Mouse (Mus musculus) spleen, embryonic (tissue): ENCODE results near the gene Lgals9.

Experiments
- CTCF ChIA-PET: fragments of 350-600 bp; sonication (Branson Sonifier 250); formaldehyde crosslinking; loops from one replicate; lab custom pipeline; 2022; lab: Charles Lee

Lgals9 gene

DNA sequence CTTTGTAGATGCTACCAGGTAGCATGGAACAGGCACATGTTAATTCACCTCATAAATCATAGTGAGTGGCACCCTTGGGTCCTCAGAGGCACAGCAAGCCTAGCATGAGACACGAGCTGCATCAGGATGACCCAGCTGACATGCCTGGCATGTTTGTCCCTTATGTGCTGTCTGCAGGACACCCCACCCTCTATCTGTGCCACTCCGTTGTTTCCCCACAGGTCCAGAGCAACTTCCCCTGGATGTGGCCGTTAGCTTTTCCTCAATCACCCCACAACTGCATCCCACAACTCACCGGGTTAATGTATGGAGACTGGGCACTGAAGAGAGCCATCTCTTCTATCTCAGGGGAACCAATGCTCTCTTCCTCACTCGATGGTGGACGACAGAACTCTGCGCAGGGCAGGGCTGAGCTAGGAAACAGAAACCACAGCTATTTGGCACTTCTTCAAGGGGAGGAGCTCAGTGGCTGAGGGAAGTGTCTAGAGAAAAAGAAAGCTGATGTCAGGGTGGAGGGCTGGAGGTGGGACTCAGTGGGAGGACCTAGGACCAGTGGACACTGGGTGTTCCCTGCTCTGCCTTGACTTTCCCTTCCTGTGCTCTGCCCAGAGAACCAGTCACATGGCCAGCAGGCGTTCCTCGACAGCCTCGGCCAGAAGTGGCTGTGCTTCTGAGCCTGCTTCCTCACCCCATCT, at the start of gene Lgals9:
TSS of gene Lgals9 (minus strand) at position 464 of the 695 bp plus-strand sequence.
- CTCF ChIA-PET = no interaction called here

DNA sequence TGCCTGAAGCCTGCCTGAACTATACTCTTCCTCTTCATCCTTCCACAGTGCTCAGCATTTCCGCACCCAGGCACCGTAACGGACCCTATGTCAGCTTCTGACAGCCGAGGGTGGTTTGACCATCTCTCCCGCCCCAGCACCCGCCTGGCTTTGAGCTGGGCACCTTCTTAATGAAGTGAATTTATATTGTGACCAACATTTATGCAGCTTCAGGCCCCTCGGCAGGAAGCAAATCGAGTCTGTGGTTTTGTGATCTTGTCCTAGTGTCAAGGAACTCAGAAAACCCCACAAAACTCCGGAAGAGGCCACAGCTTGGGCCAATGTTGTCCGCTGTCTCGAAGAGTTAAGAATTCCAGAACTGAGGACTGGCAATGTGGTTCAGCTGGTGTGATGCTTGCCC, 48.9 kb upstream of the Lgals9 start:
- CTCF ChIA-PET = interaction anchor here (1.2 kb wide), 1 partner anchor 10 kb away, joined by 6 read pairs; no protein-coding TSS in a partner anchor

DNA sequence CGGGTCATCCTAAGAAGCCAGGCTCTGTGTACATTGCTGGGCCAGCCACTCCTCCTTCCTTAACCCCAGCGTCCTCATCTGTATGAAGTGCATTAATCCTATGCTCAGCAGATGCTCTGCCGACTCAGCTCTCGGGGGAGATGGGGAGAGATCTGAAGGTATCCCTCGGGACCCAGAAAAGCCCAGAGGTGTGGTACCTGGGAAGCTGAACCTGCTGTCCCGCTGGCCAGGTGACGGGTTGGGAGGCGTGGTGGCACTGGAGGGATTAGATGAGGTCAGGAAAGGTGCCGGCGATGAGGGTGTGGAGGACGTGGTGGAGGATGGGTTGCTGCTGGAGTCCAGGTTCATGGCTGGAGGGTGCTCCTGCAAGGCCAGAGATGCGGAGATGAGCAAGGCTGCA, 48.3 kb upstream of the Lgals9 start:
- CTCF ChIA-PET = no interaction called here

DNA sequence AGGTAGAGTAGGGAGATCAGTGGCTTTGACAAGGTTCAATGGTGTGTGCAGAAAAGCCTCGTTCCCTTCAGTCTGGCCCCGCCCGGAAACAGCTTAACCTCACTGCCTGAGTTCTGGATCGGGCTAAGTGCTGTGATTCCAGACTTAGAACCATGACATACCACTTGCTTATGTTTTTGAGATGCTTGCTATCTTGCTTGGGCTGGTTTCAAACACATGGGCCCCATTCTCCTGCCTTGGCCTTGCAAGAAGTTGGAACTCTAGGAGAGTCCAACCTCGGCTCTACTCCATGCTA, 46.7 kb upstream of the Lgals9 start:
- CTCF ChIA-PET = interaction anchor here (0.8 to 1.3 kb wide), 3 partner anchors 12 to 181 kb away, joined by 4 to 6 read pairs (median 4); no protein-coding TSS in a partner anchor

DNA sequence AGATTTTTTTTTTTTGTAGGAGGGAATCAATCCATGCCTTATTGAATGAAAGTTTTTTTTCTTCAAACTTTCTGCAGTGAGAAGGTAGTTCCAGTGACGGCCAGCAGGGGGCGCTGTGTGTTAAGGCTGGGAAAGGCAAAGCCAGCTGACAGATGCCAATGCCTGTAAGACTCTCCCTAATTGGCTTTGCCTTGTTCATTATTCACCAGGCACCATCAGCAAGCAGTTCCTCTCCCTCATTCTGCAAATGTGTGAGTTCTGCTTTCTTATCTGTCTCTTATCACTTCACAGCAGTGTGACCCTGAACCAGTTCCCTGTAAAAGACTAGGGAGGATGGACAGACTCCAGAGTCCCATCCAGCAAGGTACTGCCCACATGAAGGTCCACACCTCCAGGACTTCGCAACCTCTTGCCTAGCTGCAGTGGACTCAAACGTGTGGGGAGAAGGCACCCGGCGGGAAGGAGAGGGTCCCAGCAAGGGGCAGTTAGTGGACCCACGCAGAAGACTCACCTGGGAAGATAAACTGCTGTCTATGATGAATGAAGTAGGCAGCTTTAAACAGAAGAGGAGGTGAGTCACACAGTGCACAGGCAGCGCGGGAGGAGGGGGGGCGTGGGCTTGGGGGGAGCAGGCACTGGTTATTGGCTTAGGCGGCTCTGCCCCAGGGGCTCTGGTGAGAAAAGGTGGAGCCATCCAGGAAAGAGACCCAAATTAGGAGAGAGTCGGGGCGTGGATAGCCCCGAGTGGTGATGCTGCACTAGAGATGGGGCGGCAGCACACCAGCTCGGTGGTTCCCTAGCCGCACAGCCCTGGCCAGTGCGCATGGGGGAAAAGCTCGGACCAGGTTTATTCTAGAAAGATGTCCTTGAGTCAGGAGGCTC, 46.1 kb upstream of the Lgals9 start:
- CTCF ChIA-PET = interaction anchor here (0.7 to 1.3 kb wide), 7 partner anchors 11 to 183 kb away, joined by 3 to 6 read pairs (median 4); no protein-coding TSS in a partner anchor

DNA sequence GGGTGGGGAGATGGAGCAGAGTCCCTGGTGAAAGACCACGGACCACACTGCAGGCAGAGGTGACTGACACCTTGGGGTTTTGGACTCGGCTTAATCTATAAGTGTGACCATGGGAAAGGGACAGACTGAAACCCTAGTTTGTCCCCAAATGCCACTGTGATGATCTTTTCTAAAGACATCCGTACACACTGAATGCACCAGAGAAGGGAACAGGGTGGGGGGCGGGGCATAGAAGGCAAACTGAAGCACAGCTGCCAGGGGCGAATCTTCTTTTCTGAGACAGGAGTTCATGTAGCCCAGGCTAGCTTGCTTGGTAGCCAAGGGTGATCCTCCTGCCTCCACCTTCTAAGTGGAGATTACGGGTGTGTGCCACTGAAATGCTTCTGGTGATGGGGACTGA, 39.0 kb upstream of the Lgals9 start:
- CTCF ChIA-PET = interaction anchor here (0.6 to 1.5 kb wide), 3 partner anchors 10 to 601 kb away, joined by 3 to 6 read pairs (median 4); no protein-coding TSS in a partner anchor

DNA sequence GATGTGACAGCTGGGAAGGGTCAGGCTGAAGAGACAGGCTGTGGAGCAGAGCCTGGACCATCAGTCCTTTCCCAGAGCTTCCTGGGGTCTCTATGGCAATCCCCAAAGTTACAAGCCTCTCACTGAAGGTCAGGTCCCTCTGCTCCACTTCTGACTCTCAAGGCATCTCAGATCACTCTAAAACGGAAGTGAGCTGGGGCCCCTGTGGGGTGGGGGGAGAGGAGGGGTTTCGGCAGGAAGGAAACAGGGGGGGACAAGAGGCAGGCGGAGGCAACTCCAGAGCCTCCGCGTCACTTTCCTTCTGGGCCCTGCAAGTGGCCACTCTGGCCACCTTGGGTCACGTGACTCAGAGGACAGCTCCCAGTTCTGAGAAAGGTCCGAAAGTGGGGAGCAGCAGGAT, 38.6 kb upstream of the Lgals9 start:
- CTCF ChIA-PET = interaction anchor here (0.6 to 1.5 kb wide), 3 partner anchors 11 to 380 kb away, joined by 4 to 6 read pairs (median 4); no protein-coding TSS in a partner anchor

DNA sequence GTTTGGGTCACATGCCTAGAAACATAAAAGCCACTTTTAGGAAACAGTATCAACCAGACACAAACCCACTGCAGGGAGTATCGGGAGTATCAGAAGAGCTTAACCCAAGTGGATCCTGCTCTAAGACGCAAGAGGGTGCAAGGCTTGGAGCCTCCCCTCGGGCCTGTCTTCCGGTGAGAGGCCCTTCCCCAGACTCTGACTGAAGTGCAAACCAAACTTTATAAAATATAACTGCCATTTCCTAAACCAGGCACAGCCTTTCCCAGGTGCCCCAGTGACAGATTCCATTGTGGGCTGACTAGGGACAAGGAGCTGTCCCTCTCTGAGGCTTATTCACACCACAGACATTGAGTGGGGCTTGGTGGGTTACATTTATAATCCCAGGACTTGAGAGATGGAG, 38.1 kb upstream of the Lgals9 start:
- CTCF ChIA-PET = interaction anchor here (0.6 to 1.5 kb wide), 3 partner anchors 11 to 32 kb away, joined by 4 to 6 read pairs (median 4); no protein-coding TSS in a partner anchor

DNA sequence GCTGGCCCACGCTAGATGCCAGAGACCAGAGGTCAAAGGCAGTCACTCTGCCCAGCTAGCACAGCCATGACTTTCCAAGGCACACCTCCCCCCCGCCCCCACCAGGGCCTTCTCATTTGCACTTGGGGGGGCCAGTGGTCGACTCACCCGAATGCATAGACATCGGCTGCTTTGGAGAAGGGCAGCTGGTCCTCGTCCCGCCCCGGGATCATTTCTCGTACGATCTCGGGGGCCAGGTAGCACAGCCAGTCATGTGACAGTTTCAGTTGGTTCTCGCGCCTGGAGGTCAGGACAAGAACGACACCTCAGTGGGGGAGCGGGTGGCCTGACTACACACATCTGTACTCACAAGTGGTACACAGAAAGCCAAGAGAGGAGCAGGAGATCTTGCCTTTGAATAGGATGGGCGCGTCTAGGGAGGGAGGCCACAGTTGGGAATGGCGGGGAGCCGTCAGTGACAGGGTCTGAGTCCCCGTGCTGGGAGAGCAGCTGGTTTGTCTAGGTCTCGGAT, 35.8 kb upstream of the Lgals9 start:
- CTCF ChIA-PET = interaction anchor here (1.4 kb wide), 1 partner anchor 10 kb away, joined by 4 read pairs; no protein-coding TSS in a partner anchor

DNA sequence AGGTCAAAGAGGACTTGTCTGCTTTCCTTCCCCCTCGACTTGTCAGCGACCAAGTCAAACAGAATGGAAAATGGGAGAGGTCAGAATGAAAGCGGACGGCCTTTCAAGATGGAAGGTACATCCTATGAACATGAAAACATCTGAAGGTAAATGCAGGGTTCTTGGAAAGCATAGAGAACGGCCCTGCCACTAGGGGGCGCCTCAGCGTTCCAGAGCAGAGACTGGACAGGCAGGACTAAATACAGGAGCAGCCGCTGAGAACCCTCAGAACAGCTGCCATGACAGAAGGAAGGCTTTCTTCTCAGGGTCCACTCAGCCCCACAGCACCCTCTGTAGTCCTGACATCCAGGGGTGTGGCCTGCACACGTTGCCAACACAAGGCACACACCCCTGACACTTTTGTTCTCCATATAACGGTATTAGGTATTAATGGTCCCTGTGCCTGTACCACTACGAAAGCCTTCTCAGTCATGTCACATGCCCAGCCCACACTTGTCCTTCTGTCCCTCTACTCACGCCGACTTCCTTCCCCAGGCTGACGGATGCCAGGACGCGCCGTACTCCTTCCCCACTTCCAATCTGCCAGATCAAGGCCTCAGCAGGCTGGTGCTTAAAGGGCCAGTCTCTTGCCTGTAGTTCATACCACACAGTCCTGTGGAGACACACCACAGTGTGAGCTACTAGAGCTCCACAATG, 35.2 kb upstream of the Lgals9 start:
- CTCF ChIA-PET = interaction anchor here (1.4 kb wide), 1 partner anchor 11 kb away, joined by 4 read pairs; no protein-coding TSS in a partner anchor

DNA sequence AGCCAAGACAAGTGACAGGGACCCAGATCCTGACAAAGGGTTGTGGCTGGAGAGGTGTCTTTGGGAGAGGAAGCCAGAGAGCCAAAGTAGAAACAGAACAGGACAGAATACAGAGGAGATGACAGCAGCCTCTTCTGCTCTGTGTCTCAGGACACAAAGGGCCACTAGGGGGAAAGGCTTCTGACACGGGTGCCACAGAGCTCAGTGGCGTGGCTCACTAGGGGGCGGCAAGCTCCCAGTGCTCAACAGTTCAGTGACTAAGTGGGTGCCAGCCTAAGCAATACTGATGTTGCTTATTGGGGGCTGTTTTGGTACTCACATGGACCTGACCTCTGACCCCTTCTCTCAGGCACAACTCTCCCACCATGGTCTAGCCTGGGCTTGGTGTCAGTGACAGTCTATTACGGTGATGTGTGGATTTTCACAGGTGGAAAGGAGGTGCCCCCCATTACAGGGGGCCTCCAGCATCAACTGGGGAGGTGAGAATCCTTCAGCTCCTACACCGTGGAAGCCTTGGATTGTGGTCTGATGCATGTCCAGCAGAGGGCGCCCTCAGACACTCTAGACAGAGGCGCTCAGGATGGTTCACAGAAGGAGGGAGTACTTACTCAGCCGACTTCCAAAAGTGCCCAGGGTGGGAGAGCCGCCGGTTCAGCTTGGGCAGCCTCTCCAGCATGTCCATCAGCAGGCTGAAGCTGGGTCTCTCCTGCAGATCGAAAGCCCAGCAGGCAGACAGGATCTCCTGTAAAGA, 34.4 kb upstream of the Lgals9 start:
- CTCF ChIA-PET = interaction anchor here (0.5 to 1.4 kb wide), 5 partner anchors 12 to 325 kb away, joined by 3 to 4 read pairs (median 4); no protein-coding TSS in a partner anchor

DNA sequence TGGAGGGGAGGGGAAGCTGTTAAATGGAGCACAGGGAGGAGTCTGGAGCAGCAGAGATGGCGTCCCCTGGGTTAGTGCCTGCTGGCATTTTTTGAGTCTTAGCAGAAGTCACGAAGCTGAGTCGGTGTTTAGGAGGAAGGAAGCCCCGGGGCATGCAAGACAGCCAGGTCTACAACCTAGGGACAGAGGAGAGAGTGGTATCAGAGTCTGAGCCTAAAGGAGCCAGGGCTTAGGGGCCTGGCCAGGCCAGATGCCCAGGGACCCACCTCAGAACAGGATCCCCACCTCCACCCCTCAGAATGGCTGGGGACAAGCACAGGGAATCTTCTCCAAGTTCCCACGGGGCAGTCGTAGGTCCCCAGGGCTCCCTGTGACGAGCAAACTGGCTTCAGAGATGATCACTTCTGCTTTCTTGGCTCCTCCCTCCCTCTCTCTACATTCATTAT, 32.4 kb upstream of the Lgals9 start:
- CTCF ChIA-PET = no interaction called here

DNA sequence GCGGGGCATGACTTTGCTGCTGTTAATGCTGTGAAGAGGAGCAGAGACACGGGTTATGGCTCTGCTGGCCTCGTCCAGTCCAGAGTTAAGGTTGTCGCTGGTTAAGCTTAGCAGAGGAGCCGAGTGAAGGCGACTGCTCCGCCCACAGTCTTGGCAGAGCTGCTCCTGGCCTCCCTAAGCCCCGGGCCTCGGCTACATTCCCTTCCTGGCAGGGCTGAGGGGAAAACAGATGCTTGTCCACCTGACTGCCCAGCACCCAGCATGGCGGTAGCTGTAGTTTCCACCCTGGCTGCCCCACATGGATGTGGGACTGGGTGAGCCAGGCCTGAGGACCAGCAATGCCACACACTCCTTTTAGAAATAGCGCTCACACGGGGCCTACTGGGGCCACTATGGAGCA, 31.5 kb upstream of the Lgals9 start:
- CTCF ChIA-PET = no interaction called here

DNA sequence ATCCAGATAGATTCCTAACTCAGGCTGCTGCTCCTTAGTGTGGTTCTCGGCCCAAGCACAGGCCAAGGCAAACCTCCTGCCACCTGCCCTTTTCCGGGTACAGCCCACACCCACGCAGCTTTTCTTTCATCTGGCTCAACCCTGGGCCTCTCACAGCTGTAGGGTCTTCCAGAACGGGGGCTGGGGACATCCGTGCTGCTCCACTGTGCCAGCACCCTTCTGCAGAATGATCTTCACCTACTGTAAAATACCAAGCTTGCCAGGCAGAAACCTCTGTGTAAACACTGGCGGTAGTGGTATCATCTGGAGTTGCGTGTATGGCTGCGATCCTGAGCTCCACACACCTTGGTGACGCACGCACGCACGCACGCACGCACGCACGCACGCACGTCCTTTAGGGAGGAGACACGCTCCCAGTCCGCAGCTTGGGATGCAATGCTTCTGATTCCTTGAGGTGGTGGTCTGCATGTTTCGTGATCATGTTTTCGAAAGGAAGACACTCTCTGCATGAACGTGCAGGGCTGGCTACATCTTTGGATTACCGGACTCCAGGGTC, 31.0 kb upstream of the Lgals9 start:
- CTCF ChIA-PET = no interaction called here

DNA sequence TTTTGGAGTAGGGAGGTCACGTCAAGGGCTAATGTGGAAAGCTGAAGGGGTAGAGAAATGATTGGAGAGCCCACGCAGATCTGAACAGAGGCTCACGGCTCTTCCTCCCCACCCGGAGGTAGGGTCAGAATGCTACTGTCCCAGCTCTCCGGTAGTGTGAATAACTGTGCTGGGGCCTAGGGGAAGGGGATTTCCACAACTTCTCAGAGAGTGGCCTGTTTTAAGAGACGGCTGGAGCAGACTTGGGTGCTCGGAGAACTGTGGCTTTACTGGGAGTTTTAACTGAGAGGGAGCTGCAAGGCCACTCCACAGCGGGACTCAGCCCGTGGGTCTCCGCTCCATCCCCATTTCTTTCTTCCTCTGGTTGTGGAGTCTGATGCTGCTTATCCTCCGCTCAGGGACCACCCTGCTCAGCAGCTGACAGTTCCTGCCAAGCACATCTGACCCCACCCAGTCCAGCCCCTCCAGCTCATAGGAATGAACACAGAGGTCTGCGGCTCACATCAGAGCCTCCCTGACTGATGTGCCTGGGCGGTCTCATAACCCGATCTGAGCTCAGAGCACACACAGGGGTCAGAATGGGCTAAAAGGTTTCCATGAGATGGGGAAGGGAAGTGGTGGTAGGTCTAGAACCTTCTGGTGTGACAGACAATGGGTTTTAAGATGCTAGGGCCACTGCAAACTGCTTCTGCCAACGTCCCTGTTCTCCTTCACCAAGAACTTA, 30.0 kb upstream of the Lgals9 start:
- CTCF ChIA-PET = no interaction called here

DNA sequence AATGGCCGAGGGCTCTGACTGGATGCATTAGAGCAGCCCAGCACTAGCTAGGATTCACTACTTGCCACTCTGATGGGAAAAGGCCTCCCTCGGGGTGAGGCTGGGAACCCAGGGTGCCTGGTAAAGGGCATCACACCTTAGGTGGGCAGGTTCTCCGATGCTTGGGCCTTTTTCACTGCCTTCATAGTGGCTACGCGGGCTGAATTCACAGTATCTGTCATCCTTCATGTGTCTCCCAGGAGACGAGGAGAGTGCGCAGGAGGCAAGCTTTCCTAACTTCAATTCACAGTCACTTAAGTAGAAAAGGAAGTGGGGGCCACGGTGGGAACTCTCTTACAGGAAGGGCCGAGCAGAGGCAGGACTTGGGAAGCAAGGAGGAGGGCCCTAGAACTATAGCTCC, 29.1 kb upstream of the Lgals9 start:
- CTCF ChIA-PET = no interaction called here

DNA sequence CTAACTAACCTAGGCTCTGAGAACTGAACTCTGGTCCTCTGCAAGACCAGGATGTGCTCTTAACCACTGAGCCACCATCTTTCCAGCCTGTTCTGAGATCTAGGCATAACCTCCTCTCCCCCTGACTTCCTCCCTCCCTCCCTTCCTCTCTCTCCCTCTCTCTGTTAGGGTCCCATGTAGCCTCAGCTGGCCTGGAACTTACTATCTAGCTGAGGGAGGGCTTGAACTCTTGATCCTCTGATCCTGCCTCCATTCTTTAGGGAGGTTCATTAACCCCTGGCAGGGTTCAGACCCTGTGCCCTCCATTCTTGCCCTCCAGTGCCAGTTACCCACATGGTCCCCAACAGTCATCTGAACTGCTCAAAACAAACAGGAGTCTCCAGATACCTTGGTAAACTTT, 28.3 kb upstream of the Lgals9 start:
- CTCF ChIA-PET = no interaction called here

DNA sequence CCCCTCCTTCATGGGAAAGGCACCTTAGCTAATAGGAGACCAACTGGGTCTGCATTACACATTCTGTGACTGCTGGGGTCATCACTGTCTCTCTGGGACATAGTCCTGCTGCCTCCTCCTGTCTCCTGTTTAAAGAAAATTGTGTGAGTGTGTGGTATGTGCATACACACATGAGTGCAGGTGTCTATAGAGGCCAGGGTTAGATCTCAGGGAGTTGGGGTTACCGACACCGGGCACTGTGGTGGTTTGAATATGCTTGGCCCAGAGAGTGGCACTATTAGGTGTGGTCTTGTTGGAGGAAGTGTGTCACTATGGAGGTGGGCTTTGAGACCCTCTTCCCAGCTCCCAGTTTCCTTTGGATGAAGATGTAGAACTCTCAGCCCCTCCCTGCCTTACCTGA, 27.8 kb upstream of the Lgals9 start:
- CTCF ChIA-PET = no interaction called here

DNA sequence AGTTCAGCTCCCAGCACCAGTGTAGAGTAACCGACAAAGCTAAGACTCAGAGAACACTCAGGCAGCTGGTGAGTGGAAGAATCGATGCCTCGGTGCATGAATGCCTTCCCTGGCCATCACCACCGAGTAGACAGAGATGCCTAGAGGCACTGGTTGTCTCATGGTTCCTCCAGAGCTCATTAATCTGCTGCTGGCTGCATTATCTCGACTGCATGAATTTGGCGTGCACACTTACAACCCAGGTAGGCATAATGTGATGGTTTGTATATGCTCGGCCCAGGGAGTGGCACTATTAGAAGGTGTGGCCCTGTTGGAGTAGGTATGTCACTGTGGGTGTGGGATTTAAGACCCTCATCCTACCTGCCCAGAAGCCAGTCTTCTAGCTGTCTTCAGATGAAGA, 24.1 kb upstream of the Lgals9 start:
- CTCF ChIA-PET = no interaction called here
